Mouse (Mus musculus) layer of hippocampus, adult 9-11 months (tissue): ENCODE data around the gene Hmox1.

Experiments used
- DNase-seq: peaks from one replicate; pipeline ENCODE4 v3.0.0; 2022

The Hmox1 gene

GRCm38 (mm10) chr8:75090781-75091365, 2.5 kb upstream of the Hmox1 start:
- no peak for DNase-seq

- DNase-seq: no peak
Observed at GRCm38 (mm10) chr8:75102956-75103355, 9.5 kb downstream of the Hmox1 start.

- DNase-seq: no peak
Observed at GRCm38 (mm10) chr8:75103376-75103878, 10.0 kb downstream of the Hmox1 start.

GRCm38 (mm10) chr8:75108527-75109235, 15.3 kb downstream of the Hmox1 start:
- DNase-seq: peak; percentile 61

GRCm38 (mm10) chr8:75109236-75109967, 16.0 kb downstream of the Hmox1 start, which contains the start of gene Mcm5:
Gene Mcm5 (plus strand): TSS chr8:75109569.
- peak; percentile 99 for DNase-seq

GRCm38 (mm10) chr8:75110093-75110492, 16.7 kb downstream of the Hmox1 start:
- no peak for DNase-seq

GRCm38 (mm10) chr8:75118505-75118904, 25.1 kb downstream of the Hmox1 start:
- no peak for DNase-seq

GRCm38 (mm10) chr8:75119287-75119686, 25.9 kb downstream of the Hmox1 start:
- DNase-seq: no peak

- no peak for DNase-seq
Observed at GRCm38 (mm10) chr8:75119747-75120146, 26.3 kb downstream of the Hmox1 start.

- DNase-seq: no peak
Observed at GRCm38 (mm10) chr8:75127406-75127805, 34.0 kb downstream of the Hmox1 start.

GRCm38 (mm10) chr8:75132485-75132884, 39.1 kb downstream of the Hmox1 start:
- DNase-seq: peak; percentile 35

GRCm38 (mm10) chr8:75133399-75133798, 40.0 kb downstream of the Hmox1 start:
- DNase-seq: no peak

- peak; percentile 44 for DNase-seq
Observed at GRCm38 (mm10) chr8:75134603-75135391, 41.4 kb downstream of the Hmox1 start.

- DNase-seq: no peak
Observed at GRCm38 (mm10) chr8:75135756-75136155, 42.3 kb downstream of the Hmox1 start.

- DNase-seq: no peak
Observed at GRCm38 (mm10) chr8:75136256-75136655, 42.8 kb downstream of the Hmox1 start.

GRCm38 (mm10) chr8:75137536-75137935, 44.1 kb downstream of the Hmox1 start:
- peak; percentile 53 for DNase-seq
